Mouse (Mus musculus): Measurements from ENCODE around the gene Isl1.

The Isl1 gene

GRCm38 (mm10) chr13:116309584-116310462, at the start of gene Isl1:
Isl1 (minus strand) TSS chr13:116309689.
- DNase-seq (ENCODE audit: inconsistent ontology term): peak; percentile 72

GRCm38 (mm10) chr13:116335763-116336162, 26.3 kb upstream of the Isl1 start:
- no peak for DNase-seq (ENCODE audit: inconsistent ontology term)

DNA sequence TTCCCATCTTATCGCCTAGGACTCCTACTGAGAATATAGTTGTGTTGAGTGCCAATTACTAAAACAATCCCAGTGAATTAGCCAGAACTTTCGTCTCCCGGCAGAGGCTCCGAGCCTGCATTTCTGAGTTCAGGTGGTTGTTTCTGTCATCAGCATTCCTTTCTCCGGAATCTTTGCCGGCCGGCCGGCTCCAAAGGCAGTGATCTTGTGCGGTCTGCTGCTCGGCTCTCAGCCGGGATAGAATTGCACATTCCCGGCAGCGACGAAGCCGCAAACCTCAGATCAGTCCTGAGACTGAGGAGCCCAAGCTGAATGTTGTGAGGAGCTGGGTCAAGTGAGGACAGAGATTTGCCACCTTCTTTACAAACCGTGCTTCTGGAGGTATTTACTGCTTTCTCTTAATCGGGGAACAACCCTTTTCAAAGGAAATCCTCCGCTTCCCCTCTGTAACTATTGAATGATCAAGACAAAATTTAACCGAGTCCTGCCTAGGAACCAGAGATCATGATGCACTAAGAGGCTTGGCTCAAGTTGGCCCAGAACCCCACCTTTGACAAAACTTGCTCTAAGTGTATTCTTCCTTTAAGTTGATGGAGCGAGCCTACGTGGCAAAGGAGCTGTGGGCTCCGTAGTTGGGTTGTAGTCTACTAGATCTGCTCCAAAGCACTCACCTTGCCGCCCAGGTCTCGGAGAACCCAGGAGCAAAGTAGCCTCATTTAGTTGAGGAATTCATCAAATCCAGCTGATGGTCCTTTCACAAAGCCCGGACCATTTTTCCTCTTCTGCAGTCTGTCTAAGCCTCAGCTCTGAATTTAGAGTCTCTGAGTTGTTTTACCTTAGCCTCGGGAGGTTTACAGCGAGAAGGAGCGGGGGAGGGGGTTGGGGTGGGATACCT, 4.4 kb upstream of the Isl1 start:
- no peak for DNase-seq (ENCODE audit: inconsistent ontology term)

DNA sequence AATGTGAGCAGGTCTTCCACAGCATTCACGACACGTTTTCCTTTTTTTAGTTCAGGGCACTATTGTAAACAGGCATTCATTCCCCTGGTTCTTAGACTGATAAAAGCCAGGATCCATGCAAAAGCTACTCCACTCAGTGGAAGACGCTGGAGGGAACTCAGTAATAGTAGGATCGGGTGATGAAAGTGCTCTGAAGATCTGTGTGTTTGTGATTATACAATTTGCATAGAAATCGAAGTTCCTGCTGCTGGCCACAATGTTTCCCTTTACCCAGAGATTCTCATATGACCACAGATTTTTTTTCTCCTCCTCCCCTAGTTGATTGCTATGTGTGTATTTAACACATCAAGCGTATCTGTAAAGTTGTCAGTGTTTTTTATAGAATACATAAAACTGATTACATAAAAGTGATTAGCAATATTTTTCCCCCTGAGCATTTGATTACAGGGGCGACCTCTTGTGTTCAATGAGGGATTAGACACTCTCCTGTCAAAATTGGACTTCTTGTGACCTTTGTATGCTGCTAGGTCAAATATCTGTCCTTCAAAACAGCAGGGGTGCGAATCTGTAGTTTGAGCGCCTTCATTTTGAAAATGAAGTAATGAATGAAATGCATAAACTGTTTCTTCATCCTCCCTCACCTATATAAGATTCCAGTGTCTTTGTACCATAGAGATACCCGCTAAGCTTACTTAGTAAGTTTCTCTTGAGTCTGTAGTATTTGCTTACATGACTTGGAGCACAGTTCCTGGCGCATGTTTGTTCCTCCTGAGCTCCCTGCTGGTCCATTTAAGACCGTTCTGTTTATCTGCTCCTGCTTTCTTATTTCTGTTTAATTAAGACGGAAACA, 2.6 kb upstream of the Isl1 start:
- no peak for DNase-seq (ENCODE audit: inconsistent ontology term)

DNA sequence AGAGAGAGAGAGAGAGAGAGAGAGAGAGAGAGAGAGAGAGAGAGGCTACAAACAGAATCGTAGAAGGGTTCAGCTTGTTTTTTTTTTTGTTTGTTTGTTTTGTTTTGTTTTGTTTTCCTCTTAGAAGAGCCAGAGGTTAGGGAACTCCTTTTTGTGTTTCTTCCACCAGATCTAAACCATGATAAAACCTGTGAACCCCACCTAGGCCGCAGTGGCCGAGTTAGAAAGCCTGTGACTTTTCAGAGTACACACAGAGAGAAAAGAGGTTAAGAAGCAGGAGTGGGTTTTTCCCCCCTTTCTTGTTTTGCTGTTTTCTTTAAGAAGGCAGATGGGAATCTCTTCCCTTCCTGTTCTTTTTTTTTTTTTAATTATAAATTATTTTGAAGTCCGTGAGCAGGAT, 1.5 kb upstream of the Isl1 start:
- no peak for DNase-seq (ENCODE audit: inconsistent ontology term)

GRCm38 (mm10) chr13:116310463-116310765, 925 bp upstream of the Isl1 start:
- DNase-seq (ENCODE audit: inconsistent ontology term): no peak

DNA sequence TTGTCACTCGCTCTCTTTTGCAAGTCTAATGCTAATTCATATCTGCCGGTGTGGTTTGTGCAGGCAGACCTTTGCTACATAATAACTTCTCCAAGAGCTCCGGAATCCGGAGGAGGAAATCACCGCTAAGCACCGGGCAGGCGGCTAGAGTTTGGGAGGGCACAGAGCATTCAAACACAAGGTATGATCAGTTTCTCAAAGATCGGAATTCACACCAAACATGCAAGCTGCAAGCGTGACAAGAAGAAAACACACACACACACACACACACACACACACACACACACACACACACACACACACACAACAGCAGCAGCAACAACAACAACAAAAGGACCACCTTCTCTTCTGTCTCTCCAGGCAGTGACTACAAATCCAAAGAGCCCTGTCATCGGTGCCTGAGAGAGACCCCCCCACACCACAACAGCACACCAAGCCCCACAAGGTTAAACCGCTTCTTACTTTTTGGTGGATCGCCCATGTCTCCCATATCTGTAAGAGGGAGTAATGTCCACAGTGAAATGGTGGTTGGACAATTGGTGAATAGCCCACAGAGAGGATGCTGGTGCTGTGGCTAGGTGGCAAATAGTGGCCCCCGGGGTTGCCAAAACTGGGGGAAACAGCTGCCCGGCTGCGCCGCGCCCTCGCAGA, 431 bp downstream of the Isl1 start:
- no peak for DNase-seq (ENCODE audit: inconsistent ontology term)

- DNase-seq (ENCODE audit: inconsistent ontology term): no peak
Measured at GRCm38 (mm10) chr13:116308121-116308932, 1.2 kb downstream of the Isl1 start.

DNA sequence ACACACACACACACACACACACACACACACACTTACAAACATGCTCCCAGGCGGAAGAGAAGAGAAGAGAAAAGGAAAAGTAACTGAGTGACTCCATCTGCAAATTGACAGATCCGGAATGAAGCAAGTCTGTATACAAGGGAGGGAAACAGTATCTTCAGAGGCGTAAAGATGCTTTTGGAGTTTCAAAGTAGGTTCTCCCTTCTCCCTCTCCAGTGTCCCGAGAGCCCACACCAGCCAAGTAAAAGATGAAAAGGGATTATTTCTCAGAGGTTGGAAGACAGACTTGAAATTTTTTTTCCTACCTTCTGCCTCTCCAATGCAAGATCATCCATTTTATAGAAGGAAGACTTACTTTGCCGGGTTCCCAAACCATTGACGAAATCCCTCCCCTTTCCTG, 2.9 kb downstream of the Isl1 start:
- no peak for DNase-seq (ENCODE audit: inconsistent ontology term)

GRCm38 (mm10) chr13:116305721-116306120, 3.8 kb downstream of the Isl1 start:
- no peak for DNase-seq (ENCODE audit: inconsistent ontology term)

GRCm38 (mm10) chr13:116304713-116305470, 4.6 kb downstream of the Isl1 start:
- no peak for DNase-seq (ENCODE audit: inconsistent ontology term)

DNA sequence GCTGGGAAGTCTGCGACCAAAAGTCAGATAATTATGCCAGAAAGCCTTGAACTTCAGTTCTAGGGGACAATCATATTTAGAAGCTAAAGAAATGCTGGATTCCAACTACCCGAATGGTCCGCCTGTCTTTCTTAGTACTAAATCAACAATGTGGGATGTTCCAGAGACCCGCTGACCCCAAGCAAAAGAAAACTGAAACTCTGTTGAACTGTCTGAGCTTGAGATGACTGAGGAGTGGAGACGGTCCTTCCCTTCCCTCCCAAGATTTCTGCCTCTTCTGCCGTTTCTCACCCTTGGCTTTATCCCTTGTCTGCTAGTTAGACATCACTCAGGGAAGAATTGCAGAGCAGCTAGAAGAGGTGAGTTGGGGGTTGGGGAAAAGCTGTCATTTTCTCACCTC, 5.7 kb downstream of the Isl1 start:
- DNase-seq (ENCODE audit: inconsistent ontology term): no peak

DNA sequence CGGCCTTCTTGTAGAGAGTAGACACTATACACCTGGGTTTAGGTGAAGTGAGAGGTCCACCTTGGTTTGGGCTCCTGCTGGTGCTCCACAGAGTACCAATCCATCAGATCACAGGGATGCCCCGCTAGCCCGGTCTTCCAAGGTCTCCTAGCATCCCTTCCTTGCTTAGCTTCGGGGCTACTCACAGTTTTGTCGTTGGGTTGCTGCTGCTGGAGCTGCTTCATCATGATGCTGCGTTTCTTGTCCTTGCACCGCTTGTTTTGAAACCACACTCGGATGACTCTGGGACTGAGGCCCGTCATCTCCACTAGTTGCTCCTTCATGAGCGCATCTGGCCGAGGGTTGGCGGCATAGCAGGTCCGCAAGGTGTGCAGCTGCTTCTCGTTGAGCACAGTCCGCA, 6.6 kb downstream of the Isl1 start:
- DNase-seq (ENCODE audit: inconsistent ontology term): no peak

DNA sequence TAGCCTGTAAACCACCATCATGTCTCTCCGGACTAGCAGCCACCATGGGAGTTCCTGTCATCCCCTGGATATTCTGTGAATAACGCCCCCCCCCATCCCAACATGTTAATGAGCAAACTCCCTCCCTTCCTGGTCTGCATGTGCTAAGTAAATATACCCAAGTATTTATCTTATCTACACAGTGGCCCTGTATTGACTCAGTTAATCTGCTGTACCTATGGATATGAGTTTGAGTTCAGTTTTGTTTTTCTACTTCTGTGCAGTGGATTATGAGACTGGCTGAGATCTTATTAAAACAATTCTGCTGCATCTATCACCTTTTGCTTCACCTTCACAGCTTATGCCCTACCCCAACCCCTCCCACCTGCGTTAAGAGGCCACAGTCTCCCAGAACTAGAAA, 7.8 kb downstream of the Isl1 start:
- DNase-seq (ENCODE audit: inconsistent ontology term): no peak

DNA sequence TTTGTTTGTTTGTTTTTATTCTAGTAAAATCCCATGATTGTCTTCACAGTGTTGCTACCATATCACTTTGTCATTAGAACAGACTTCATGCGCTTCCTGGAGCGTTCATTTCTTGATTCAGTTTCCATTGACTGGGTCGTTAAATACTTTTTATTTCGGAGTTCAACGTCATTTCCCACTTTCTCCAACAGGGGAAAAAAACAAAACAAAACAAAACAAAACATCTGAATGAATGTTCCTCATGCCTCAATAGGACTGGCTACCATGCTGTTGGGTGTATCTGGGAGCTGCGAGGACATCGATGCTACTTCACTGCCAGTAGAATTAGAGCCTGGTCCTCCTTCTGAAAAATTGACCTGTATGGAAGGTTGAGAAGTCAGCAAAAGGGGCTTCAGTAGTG, 10.2 kb downstream of the Isl1 start:
- no peak for DNase-seq (ENCODE audit: inconsistent ontology term)

DNA sequence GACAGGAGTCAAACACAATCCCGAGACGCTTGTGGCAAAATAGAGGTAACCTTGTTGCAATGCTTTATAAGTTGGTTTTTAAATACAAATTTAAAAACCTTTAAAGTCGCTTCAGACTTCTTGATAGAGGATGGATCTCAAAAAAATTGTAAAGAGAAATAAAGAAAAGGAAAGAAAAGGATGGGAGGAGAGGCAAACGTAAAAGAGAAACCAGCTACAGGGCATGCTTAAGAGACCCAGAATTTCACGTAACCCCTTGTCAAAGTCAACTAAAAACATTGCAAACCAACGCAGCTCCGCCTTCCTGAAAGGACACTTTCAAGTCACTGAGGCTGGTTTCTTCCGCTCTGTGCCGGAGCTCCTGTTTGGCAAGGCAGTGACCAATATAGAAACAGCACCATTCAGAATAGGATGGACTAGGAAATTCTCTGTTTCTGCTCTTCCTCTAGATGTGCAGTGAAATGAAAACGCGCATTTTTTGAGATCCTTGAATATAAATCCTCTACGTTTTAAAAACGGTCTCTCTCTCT, 10.8 kb downstream of the Isl1 start:
- DNase-seq (ENCODE audit: inconsistent ontology term): no peak

- DNase-seq (ENCODE audit: inconsistent ontology term): no peak
Measured at GRCm38 (mm10) chr13:116298001-116298400, 11.5 kb downstream of the Isl1 start.

GRCm38 (mm10) chr13:116297048-116297811, 12.3 kb downstream of the Isl1 start:
- no peak for DNase-seq (ENCODE audit: inconsistent ontology term)

DNA sequence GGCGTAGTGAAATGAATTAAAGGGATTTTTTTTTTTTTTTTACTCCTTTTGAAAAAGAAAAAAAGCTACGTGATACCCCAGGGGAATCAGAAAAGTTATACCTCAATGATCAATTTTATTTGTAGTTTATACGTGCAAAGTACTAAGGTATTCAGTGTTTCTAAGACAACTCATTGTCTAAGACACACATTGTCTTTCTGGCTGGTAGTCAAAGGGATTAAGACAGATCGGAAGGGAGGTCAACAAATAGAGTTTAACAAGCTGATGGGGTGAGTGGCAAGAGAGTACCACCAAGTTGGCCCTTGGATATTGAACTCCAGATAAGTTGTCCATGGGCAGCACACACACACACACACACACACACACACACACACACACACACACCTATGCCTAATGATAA, 14.1 kb downstream of the Isl1 start:
- DNase-seq (ENCODE audit: inconsistent ontology term): no peak

All from Muller cell, postnatal 12 days (primary cell).